Mouse (Mus musculus) embryo, embryonic 10.5 days (tissue): ENCODE data around the gene Tmsb10.

Experiments used
- DNase-seq: peaks from one replicate; pipeline ENCODE4 v3.0.0-alpha.2; 2015; ENCODE audit warnings: low spot score

Gene Tmsb10

DNA sequence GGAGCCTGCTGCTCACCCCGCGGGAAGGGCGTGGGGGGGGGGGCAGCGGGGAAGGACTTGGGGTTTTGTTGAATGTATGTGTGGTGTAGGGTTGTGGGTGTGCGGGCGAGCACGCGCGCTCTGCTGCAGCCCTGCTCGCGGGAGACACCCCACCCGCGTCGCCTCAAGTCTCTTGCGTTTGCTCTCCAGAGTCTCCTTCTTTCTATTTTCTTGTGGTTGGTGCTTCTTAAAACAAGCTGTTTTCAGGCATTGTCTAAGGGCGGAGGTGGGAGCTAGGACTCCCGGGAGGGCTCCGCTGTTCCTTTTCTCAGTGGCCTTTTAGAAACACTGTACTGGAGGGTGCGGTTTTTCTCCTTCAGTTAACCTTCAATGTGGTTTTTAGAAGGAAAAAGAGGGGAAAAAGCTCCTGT lies at the start of gene Tmsb10:
Gene Tmsb10 (minus strand): TSS at position 87 of the 410 bp plus-strand sequence.
- peak; percentile 57 for DNase-seq

DNA sequence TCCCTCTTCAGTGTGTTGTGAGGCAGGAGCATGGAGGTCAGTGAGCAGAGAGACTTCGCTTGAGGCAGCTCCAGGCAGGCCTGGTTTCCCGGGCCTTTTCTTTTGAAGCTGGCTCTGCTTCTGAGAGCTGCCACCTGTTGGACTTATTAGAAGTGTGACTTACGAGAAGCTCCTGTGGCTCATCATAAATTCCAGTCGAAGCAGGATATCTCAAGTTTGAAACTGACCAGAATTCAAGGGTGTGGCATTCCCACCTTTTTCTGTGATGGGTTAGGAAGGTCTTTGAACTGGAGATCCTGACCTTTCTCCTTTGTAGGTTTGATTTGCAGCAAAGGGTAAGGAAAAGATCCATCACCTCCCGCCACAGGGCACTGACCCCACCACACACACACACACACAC lies 45.1 kb upstream of the Tmsb10 start:
- DNase-seq = no peak

DNA sequence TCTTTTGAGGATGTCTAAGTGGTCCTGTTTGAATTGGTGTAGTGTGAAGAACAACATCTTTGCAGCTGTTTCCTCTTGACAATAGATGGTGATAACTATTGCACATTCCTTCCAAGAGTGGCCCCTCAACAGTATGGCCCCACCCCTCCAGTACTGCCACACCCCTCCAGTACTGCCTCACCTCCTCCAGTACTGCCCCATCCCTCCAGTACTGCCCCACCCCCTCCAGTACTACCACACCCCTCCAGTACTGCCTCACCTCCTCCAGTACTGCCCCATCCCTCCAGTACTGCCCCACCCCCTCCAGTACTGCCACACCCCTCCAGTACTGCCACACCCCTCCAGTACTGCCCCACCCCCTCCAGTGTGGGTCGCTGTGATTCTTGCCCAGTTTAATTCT lies 43.8 kb upstream of the Tmsb10 start:
- DNase-seq = no peak

DNA sequence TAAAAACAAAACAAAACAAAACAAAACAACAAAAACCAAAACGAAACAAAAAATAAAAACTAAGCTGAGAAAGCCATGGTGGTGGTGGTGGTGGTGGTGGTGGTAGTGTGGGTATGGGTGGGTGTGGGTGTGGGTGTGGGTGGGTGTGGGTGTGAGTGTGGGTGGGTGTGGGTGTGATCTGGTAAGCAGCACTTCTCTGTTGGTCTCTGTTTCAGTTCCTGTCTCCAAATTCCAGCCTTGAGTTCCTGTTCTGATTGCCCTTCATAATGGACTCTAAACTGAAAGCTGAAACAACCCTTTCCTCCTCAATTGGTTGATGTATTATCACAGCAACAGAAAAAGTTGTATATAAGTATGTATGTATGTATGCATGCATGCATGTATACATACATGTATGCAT lies 40.3 kb upstream of the Tmsb10 start:
- DNase-seq = no peak

DNA sequence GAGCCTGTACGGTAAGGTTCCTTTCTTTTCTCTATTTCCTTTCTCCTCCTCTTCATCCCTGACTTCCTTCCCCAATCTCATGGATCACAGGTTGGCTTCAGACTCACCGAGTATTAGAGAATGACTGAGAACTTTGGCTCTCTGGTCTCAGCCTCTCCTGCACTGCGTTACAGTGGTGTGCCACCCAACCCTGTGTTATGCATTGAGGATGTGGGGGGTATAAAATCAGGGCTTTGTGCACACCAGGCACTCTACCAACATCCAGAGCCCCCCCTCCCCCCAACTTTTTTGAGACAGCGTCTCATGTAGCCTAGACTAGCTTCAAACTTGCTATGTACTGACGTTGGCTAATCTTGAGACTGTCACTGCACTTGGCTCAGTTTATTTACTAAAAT lies 35.1 kb upstream of the Tmsb10 start:
- no peak for DNase-seq

DNA sequence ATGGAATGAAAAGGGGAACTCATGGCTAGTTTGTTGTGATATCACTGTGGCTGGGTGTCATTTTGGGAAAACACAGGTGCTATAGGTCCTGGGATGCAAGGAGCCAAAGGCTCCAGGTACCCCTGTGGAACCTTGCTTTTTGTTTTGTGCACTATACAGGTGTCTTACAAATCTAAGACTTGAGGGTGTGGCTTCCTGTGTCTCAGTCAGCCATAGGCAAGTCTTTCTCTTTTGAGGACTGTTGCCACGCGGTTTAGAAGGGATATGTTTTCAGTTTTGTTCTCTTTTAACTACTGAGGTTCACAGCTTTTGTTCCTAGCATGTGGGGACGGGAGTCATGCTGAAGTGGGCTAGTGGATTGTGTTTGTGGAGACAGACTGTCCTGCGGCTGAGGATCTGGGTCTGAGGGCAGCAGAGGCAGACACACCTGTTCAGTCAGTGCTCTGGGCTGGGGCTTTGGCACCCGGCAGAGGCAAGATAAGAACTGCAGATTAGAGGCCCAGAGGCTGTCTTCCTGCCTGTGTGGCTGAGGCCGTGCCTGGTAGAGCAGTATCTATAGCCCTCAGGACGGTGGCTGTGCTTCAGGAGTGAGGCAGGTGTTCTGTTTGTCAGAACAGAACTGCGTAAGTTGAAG lies 34.6 kb upstream of the Tmsb10 start:
- no peak for DNase-seq

DNA sequence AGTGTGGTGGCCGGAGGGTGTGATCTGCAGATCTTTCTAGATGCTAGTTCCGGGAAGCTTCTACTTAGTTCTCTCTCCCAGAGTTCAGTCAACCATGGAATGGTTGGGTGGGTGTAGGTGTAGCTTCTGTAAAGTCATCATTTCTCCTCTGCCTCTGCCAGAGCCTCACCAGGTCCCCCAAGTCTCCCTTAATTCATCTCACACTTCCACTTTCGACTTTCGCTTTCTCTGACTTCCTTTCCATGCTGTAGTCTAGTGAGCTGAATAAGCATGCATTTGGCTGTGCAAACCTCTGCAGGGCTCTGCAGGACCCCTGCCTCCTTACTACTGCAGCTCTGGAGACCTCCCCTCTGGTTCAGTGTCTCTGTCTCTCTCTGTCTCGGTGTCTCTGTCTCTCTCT lies 31.7 kb upstream of the Tmsb10 start:
- DNase-seq = no peak

DNA sequence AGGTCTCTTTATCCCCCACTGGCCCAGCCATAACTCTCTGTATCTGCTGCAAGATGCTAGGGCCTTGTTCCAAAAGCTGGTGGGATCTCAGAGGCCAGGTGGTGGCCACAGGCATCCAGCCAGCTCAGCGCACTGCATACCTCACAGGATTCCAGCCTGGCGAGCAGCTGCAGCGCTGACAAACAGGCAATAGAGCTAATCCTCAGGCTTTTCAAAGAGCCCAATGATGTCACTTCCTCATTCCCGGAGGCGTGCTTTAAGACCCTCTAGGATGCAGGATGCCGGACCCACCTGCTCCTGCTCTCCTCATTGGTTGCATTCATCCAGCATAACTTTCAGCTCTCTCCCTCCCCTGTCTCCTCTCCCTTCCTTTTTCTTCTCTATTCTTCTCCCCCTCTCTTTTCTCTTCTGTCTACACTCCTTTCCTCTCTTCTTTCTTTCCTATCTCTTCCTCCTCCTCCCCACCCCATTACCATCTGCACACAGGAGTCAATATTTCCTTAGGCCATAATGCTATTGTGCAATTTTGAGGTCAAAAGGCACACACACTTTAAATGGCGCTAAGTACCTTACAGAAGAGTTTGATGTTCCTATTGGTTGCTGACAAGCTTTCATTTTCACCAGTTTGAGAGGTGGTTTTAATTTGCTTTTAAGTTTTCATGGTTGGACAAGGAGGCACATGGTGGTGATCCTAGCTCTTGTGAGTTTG lies 30.6 kb upstream of the Tmsb10 start:
- DNase-seq = peak; percentile 56

DNA sequence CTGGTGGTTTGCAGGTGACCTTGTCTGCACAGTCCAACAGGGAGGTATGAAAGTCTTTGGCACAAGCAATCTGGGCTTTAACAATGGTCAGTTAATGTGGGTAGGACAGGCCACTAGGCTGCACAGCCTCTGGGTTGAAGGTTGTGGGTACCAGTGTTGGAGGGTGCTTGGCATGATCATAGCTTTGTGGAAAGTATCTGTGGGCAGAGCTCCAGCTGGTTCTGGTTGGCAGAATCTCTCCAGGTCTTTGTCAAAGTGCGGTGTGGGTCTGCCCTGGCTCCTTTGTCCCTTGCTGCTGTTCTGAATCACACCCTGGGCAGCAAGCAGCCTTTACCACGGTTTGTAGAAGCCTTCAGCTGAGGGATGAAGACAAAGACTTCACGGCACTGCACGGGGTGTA lies 24.0 kb upstream of the Tmsb10 start:
- no peak for DNase-seq

DNA sequence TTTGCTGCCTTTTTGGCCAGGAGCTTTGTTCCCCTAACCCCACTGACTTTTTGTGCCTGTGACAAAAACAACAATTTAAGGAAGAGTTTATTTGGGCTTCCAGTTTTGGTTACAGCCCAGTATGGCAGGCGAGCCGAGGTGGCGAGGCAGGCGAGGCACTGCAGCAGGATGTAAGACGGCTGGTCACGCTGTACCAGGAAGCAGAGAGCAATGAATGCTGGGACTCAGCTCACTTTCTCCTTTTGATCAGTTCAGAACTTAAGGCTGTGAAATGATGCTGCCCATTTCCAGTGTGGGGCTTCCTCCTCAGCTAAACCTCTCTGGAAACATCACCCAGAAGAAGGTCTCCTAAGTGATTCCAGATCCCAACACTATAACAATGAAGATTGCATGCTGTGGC lies 23.3 kb upstream of the Tmsb10 start:
- DNase-seq = peak; percentile 7

DNA sequence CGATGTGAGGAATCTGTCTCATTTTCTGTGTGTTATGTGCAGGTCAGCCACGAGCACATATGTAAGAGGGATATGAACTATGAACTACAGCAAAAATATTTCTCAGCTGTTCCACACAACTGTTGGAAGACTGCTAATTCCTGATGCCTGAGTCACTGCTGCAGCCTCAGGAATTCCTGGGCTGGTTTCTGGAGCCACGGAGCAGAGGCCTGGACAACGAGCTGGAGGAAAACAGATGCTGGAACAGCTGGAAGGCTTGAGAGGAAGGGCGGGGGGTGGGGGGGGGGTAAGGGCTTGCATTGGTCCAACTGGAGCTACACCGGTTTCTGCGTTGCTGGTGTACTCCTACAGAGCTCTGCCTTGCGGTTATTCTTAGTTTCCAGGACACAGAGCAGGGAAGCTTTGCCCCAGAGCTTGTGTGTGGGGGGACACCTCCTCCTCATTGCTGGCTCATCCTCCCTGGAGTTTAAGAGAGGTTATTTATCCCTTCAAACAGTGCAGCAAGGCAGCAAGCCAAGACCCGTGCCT lies 22.6 kb upstream of the Tmsb10 start:
- peak; percentile 62 for DNase-seq

DNA sequence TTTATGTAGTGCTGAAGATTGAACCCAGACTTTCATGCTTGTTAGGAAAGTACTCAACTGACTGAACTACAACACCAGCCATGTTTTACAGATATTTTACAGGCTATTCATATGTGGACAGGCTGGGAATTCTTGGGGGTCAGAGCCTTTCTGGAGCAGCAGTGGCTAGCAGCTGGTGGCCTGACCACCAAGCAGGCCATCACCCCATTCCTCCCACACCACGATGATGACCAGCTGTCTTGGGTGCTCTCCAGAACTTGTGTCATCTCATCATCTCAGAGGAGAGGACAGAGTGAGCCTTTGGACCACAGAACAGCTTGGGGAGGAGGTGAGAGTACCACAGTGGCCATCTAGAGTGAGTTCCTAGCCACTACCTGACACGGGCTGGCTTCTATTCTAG lies 18.3 kb upstream of the Tmsb10 start:
- DNase-seq = no peak

DNA sequence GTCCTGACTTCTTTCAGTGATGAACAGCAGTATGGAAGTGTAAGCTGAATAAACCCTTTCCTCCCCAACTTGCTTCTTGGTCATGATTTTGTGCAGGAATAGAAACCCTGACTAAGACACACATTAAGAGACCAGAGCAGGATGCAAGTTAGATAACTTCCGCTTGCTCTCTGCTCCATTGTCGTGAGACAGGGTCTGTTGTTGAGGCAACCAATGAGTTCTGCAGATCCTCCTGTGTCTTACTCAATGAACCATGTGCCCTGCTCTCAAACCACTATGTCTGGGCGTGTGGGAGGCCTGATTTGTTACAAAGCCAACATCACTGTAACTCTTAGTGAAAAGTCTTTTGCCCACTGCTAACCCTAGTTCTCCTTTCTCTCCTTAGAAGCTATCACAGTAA lies 12.5 kb upstream of the Tmsb10 start:
- DNase-seq = no peak

DNA sequence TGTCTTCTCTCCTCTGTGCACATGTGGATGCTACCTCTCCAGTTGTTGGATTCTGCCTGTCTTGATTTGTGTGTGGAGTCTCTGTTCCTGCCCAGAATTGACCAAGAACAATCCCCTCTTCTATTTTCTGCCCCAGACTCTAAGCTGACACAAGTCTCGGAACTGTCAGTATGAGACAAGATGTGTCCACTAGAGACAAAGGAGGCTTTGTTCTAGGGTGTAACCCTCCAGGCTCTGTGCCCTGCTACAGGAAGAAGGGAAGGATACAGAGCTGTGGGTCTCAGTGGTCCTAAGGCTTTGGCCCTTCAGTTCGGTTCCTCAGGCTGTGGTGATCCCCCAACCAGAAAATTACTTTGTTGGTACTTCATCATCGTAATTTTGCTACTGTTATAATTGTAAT lies 11.2 kb upstream of the Tmsb10 start:
- DNase-seq = peak; percentile 22

DNA sequence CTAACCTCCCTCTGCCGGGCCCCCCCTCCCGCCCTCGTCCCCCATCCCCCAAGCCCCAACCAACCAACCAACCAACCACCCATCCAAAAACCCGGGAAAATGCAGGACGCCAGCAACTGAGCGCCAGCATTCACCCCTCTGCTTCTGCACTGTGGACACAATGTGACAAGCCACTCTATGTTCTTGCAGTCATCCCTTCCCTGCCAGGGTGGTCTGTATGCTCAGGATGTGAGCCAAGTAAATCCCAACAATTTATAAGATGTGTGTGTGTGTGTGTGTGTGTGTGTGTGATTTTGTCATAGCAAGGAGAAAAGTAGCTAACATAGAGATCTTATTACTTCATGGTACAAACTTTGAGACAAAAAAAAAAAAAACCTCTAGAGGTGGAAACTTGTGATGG lies 6.7 kb upstream of the Tmsb10 start:
- no peak for DNase-seq

DNA sequence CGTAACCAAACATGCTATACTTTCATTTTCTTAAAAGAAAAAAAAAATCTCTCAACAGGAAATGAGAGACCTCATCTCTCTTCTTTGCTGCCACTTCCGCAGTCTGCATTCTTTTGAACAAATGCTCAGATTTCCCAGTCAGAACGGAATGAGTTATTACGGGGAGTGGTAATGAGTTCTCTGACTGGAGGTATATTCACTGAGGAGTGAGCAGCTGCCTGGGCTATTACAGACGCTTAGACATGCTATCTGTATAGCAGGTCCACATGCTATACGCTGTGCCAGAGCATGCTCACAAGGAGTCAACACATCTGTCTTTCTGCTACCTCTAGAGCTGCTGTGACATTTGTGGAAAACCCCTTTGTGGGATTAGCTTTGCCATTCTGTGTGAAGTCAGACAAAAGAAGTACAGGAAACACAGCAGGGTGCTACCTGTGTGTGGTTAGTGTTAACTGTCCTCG lies 3.8 kb upstream of the Tmsb10 start:
- DNase-seq = peak; percentile 20

DNA sequence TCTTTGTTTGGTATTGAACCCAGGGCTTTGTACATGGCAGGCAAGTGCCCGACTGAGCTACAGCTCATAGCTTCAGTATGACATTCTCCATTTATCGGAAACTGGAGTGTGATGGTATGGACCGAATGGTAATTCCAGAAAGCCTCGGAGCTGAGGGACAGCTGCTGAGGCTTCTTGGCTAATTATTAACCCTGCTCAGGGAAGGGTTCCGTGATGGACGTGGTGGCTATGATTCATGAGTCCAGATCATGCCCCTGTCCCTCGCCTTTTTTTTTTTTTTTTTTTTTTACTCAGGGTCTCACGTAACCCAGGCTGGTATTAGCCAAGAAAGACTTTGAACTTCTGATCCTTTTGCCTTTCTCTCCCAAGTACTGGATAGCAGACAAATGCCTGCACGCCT lies 3.1 kb upstream of the Tmsb10 start:
- DNase-seq = no peak

DNA sequence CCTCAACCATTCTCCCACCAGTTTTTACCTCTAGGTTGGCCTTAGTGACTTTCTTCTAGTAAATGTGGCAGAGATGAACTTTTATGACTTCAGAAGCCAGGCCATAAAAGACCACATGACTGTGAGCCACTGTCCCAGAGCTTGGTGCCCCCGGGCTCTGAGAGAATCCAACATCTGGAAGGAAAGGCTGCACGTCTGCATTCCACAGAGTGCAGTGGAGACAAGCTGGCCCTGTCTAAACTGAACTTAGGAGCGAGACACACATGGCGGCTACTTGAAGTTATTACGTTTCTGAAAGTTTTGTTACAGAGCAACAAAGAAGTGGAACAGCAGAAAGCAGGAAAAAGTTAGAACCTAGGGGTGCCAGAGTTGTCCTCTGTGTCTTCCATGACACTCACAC lies 2.1 kb upstream of the Tmsb10 start:
- DNase-seq = peak; percentile 30

DNA sequence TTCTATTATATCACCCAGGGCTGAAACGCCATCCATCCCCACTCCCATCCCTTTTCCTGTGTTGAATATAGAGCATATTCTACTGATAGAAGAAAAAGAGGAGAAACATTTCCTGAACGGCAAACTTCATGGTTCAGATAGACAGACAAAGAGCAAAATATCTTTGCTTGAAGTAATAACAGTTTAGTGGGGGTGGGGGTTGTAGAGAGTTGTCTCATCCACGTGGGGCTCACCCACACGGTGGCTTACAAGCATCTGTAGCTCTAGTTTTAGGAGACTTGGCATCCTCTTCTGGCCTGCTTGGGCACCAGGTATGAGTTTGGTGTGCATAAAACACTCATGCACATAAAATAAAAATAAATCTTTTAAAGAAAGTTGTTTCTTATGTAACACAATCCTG lies 627 bp upstream of the Tmsb10 start:
- DNase-seq = no peak

DNA sequence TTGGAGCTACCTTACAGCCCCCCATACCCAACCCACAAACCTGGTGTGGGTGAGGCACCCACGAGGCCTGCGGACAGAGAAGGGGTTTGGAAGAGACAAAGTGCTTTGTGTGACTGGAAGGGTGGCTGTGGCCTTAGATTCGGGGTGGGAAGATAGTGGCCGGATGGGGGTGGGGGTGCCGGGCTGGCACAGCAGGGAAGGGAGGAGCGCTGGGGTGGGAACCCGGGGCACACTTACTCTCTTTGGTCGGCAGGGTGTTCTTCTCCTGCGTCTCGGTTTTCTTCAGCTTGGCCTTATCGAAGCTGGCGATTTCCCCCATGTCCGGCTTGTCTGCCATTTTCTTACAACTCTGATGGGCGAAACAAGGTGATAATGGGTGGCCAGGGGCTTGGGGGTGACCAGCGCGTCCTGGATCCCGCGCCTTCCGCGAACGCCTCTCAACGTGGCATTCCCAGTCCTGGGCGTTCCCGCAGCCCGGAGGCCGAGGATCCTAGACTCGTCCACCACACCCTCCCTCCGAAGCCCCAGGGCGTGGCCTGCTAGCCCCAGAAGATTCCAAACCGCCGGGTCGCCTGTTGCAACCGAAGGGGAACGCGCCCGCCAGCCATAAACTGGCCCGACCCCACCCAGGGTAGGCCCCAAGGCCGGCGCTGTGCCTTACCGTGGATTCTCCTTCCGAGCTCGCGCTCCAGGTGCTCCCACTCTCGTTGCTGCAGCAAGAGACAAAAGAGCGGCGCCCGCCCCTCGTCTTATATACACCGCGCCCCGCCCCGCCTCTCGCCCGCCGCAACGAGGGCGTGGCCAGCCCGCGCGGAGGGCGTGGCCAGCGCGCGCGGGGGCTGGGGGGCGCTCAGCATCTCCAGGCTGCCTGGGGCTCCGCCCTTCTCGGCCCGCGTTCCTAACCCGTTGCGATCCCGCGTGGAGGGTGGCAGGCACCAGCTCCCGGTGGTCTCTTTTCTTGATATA lies 589 bp downstream of the Tmsb10 start:
- DNase-seq = peak; percentile 87

DNA sequence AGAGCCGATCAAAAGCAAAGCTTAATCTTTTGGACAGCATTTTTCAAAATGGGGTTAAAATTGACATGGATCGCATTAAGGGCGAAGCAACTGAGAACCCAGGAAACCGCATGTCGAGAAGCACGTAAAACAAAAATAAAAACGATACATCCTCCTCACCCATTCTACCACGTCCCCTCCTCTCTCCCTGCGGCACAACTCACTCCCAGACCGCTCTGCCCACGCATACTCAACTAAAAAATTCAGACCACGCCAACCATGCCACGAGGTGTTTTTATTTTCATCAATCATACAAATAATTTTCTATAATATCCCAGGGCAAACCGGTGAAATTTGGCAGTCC lies 1.5 kb downstream of the Tmsb10 start:
- DNase-seq = no peak

DNA sequence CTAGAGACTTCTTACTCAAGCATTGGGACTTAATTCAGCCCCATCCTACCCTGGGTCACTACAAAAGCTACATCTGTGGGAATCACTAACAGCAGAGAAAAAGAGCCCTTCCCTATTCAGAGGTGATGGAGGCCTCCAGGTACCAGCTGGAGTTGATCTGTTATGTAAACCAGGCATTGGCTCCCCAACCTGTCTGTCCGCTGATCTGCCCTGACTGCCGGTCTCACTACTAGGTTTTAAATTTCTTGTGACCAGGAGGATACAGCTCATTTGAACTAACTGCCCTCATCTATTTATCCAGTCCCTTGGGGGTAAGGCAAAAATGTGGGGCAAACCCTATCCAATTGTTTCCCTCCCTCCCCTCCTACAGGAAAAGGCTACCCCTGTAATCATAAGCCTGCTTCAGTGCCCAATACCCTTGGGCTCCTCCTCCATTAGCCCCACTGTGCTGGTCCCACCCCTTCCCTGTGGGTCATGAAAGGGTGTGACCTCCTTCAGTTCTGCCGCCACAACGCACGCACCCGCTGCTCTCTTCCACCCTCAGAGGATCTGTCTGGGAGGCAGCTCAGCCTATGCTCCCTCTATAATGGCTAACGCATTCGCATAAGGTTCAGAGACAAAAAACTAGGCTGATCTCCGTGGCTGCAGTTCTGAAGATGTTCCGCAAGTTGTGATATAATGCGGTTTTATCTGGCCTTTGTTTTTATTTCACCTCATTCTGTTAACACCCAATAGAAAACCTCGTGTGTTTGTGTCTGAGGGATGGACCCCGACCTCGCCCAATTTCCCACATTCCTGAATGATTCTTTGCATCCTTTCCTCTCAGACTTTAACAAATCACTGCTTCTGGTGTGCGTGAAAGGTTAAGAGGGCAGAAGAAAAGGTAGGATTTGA lies 2.1 kb downstream of the Tmsb10 start:
- DNase-seq = peak; percentile 84
